Mouse (Mus musculus) left cerebral cortex, adult 2 months (tissue): ENCODE data around the gene Cmip. TPM values are rescaled to one million over a fixed set of nuclear protein-coding genes. Genes with fewer than 3 reads are reported as not detected.

ENCODE experiments used
- DNase-seq, 2 experiments: peaks; one replicate each; pipeline ENCODE4 v3.0.0; 2021 to 2022; ENCODE audit warnings: low spot score in 2 of 2, mixed read lengths in 1 of 2; ENCODE audit errors: extremely low spot score in 1 of 2
- H3K27ac ChIP-seq: fragments of 200-600 bp; 2 replicates; pipeline ENCODE4 v1.8.1; 2022
- H3K4me3 ChIP-seq: fragments of 200-600 bp; 2 replicates; pipeline ENCODE4 v1.8.1; 2022
- CTCF ChIP-seq: fragments of 200-600 bp; IDR thresholded peaks from 2 replicates; pipeline ENCODE4 v1.8.1; 2022; ENCODE audit warnings: antibody characterized with exemption, mild to moderate bottlenecking, moderate library complexity
- intact Hi-C: fragments of 180-260 bp; cut with DNase I; formaldehyde crosslinking; loops from one replicate; pipeline ENCODE4 v1.15.1; 2025
- total RNA-seq, 2 experiments: library from RNA; stranded (reverse); gene quantifications; 2 replicates each; pipeline ENCODE4 v1.2.3; 2021

Gene Cmip
- total RNA-seq, 2 experiments from 2014 or later, result 339 to 342 TPM

DNA sequence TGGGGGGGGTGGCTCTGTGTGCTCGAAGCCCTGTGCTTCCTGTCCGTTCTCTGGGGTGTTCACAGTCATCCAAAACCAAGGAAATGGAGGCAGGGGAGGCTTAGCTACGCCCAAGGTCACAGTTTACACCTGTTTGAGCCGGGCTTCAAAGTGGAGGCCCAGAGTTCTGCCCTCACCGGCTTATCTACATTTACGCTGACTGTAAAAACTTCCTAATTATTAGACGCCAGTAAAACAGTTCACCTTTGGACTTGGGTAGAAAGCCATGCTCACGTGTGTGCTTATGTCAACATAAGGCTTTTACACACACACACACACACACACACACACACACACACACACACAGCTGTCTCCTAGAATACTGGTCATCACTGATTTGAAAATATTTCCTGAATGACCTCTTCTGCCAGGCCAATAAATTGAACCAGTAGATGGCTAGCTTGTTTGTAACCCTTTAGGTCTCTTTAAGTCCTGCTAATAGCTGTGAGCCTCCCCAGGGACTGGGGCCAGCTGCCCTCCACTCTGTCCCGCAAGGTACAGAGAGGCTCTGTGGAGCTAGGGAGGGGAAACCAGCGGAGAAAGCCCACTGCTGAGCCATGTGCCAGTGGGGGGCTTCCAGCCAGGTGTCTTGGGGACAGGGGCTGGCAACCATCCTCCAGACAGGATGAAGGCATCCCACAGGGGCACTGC, 77.3 kb downstream of the Cmip start:
- TF ChIP-seq CTCF, result no peak
- intact Hi-C loops, result loop anchor here (5.0 kb wide), 1 partner anchor 77 kb away; the partner anchor contains the start of gene Cmip
- DNase-seq, result no peak
- H3K4me3 ChIP-seq, result no peak overlapping the region
- H3K27ac ChIP-seq, result no peak overlapping the region

DNA sequence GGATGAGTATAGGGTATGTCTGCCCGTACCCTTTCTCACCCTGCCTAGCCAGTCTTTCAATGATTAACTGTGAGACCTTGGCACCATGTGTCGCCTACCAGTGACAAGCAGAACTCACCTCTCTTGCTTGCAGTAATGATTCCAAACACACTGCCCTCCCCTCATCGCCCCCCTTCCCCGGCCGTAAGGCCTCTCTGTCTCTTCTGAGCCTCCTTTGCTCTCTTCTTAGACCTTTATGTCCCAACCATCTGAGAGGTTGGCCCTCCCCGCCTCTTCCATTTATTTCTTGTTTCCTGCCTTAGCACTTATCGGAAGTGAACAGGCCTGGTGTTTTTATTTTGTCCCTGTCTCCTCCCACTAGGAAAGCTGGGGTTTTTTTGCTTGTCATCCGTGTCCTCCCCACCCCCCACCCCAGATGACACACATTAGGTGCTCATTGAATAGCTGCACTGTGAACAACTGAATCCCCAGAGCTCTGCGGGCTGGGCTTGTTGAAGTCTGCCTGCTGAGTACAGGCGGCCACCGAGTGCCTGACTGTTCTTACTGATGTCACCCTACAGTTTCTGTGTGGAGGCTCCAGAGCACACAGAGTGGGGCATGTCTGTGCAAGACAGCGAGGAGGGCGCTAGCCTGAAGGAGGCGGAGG, 78.0 kb downstream of the Cmip start:
- Histone ChIP-seq H3K27ac (no peak overlapping the region), H3K4me3 (no peak overlapping the region)
- intact Hi-C loops, result loop anchor here (5.0 kb wide), 1 partner anchor 78 kb away; the partner anchor contains the start of gene Cmip
- no peak for DNase-seq
- TF ChIP-seq CTCF, result no peak

DNA sequence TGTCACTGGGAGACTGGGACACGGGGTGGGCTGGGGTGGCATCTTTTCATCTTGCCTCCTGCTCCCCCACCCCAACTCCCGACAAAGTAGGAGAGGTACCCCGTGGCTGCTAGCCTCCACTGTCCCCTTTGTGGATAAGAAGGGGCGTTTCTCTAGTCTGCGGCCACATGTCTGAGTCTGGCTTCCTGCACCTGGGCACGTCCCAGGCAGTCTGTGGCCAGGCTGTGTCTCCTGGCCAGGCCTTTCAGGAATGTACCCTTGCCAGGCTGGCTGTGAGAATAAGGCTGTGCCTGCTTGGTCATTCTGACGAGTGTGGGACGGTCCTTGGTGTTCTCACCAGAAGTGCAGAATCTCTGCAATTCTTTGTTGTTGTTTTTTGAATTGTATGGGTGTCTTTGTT, 78.6 kb downstream of the Cmip start:
- Histone ChIP-seq H3K27ac (no peak overlapping the region), H3K4me3 (no peak overlapping the region)
- DNase-seq, result no peak
- intact Hi-C loops, result no loop called here
- no peak for TF ChIP-seq CTCF

DNA sequence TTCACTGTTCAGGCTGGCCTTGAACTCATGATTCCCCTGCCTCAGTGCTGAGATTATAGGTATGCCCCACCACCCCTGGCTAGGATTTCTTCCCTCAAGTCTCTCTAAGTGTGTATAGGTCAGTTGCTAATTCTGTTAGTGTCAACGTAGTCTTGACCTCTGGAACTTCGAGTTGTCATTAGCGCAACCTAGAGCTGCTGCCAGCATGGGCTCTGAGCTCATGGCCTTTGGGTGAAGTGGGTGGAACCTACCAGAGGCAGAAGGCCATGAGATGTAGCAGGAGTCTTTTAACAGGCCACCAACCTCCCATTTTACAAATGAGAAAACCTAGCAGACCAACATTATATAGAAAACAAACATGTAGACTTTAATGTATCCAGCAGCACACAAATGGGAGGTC, 80.3 kb downstream of the Cmip start:
- DNase-seq, result no peak
- intact Hi-C loops, result no loop called here
- no peak for TF ChIP-seq CTCF
- Histone ChIP-seq H3K4me3 (no peak overlapping the region), H3K27ac (no peak overlapping the region)

DNA sequence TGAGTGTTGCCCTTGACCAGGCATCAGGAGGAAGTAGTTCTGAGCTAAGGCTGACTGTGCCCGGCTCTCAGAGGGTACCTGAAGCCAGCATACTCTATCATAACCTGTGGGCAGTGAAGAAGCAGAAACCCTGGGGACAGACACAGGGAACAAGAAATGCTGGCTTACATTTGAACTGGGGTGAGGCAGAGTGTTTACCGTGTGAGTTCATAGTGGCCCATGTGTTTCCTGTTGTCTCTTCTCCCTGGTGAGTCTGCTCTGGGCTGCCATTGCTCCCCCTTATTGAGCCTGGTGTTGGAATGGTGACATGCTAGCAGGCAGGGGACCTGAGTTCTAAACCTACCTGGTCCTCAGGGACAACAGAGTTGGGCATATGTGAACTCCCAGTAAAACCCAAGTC, 81.8 kb downstream of the Cmip start:
- no peak for TF ChIP-seq CTCF
- intact Hi-C loops, result no loop called here
- no peak for DNase-seq
- Histone ChIP-seq H3K4me3 (no peak overlapping the region), H3K27ac (no peak overlapping the region)

DNA sequence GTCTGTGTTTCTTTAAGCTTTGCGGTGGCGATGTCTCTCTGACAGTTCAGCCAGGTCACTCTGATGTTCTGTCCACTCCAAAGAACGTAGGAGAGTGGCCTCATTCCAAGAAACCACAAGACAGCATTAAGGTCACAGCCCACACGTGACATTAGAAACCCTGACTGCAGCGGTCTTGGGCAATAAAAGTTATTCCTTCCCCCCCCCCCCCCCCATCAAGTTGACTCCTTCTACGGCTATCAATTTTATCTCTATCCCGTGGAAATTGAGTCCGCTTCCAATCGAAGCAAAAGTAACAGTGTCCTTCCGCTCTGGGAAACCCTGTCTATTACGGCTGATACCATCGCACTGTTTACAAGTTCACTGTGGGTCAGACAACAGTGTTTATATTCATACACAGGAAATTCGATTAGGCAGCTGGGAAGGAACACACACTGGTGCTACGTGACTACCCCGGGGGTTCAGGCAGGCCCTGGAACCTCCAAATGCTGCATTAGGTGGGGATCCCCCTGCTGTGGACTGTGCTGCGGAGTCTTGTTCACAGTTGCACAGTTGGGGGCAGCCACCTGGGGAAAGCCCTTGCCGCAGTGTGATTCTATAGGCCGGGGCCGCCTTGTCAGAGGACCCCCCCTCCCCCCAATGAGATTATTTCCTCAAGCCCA, 82.6 kb downstream of the Cmip start:
- intact Hi-C loops, result no loop called here
- no peak overlapping the region for H3K4me3 ChIP-seq
- no peak for TF ChIP-seq CTCF
- no peak overlapping the region for H3K27ac ChIP-seq
- DNase-seq, result no peak

DNA sequence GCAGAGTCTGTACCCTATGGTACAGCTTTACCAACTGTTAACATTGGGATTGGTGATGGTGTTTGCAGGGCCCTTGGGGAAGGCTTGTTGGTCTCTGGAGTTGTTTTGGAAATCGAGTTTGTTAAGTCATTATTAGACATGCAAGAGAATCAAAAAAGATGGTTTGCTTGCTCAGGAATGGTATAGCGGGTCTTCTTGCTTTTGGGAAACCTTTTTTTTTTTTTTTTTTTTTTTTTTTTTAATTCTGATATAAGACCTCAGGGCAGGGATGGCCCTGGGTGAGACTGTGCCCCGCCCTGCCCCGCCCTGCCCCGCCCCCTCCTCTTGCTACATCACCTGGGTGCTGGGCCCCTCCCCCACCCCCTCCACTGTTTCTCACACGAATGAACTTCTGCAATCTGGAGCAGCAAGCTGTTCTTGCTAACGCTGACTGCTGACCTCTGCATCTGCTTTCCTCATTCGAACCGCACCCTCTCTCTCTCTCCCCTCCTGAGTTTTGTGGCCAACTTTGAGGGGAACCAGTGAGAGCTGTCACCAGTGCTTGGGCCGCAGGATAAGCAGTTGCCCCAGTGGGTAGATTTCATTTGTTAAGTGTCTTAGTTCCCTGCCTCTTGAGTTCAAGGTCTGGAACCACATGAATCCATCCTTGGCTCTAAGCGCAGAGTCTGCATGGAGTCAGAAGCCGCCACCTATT, 83.2 kb downstream of the Cmip start:
- H3K27ac ChIP-seq, result no peak overlapping the region
- intact Hi-C loops, result no loop called here
- no peak overlapping the region for H3K4me3 ChIP-seq
- no peak for TF ChIP-seq CTCF
- no peak for DNase-seq

DNA sequence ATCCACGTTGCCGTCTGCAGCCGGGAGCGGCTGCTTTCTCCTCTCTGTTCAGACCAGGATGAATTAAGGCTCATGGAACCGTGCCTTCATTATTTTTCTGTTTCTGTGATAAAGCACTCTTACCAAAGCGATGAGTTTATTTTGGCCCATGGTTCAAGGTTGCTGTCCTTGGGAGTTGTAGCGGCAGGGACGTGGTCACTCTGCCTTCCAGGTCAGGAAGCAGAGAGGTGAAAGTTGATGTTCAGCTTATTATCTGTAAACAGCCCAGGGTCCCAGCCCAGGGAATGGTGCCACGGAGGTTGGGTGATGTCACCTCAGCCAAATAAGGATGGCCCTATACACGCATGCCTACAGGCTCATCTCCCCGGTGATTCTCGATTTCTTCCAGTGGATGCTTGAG, 83.9 kb downstream of the Cmip start:
- Histone ChIP-seq H3K4me3 (no peak overlapping the region), H3K27ac (no peak overlapping the region)
- TF ChIP-seq CTCF, result no peak
- no peak for DNase-seq
- intact Hi-C loops, result no loop called here

DNA sequence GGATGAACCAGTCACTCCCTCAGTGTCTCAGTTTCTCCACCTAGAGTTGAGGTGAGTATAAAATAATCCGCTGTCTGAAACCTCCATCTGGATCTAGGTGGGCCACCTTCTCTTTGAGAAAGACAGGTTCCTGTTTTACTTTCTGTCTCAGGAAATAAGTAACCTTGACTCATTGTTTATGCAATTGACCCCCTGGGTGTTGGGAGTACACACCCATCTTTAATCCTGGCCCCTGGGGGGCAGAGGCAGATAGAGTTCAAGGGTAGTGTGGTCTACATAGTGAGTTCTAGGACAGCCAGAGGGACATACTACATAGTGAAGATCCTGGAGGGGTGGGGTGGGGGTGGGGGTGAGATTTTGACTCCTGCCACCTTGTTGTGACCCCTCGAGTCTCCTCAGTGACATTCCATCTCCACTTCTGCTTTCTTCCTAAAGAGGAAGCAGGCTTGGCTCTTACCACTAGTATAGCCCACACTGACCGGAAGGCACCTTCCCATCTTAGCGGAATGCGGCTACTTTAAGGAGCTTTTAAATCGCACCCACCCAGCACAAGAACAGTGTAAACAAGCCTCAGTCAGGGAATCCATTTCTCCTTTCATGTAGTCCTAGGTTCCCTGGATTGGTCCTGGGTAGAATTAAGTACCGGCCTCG, 86.0 kb downstream of the Cmip start:
- intact Hi-C loops, result no loop called here
- DNase-seq, result no peak

DNA sequence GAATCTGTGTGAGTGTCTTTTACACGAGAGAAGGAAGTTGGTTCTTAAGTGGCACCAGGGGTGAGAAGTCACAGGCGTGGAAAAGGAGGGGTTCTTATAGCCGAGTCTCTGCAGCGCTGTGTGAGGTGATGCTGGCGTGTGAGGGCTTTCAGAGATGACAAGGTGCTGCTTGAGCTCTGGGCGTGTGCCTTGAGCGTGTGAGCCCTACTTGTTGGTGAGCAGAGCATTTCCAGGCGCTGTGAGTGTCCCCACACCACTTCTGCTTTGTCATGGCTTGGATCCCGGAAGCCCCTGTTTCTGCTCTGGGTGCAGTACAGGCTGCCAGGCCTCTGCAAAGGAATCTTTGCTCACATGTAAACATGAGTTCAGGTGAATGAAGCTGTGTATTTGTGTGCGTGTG, 86.6 kb downstream of the Cmip start:
- no peak for DNase-seq
- intact Hi-C loops, result no loop called here
- H3K27ac ChIP-seq, result no peak overlapping the region
- no peak overlapping the region for H3K4me3 ChIP-seq
- no peak for TF ChIP-seq CTCF

More for the DNA sequence above, 86.0 kb downstream of the Cmip start:
- Histone ChIP-seq H3K27ac (no peak overlapping the region), H3K4me3 (no peak overlapping the region)
- no peak for TF ChIP-seq CTCF

DNA sequence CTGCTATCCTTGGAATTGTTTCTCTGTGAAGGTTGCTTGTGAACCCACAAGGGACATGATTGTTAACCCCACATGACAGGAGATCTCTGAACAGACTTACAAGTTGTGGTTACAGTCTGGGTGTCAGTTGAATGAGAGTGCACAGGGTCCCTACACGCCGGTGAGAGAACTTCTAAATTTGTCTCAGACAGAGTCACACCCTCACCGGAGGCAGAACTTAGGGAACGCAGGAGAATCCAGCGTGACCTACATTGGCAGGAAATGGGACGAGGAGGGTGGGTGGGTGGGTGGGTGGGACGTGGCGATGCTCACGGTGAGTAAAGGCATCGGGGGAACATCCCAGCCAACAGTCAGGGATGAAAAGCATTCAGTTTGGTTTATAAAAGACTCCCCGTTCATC, 88.0 kb downstream of the Cmip start:
- no peak for DNase-seq
- no peak overlapping the region for H3K4me3 ChIP-seq
- H3K27ac ChIP-seq, result no peak overlapping the region
- intact Hi-C loops, result no loop called here
- TF ChIP-seq CTCF, result no peak
